Mouse (Mus musculus) layer of hippocampus, postnatal 14 days (tissue): ENCODE data around the gene Fbf1. TPM values are rescaled to one million over a fixed set of nuclear protein-coding genes. Genes with fewer than 3 reads are reported as not detected.

ENCODE experiments used
- DNase-seq, 2 experiments: peaks; one replicate each; pipeline ENCODE4 v3.0.0; 2021 to 2022; ENCODE audit warnings: low spot score in 2 of 2, mixed read lengths in 1 of 2
- long read RNA-seq, 2 experiments: library from polyadenylated mRNA; stranded (forward); transcript quantifications; one replicate each; pipeline ENCODE4 v2.0.0; 2021
- total RNA-seq, 2 experiments: library from RNA; stranded (reverse); gene quantifications; 2 replicates each; pipeline ENCODE4 v1.2.3; 2021

Fbf1 gene
- total RNA-seq = 100 to 1,000 TPM in 1 of 2 experiments, 10 to 100 TPM in 1; 87.9 to 102 TPM
- long read RNA-seq, experiment 1, full-length matches to known transcripts = 1 of 53 reads
- long read RNA-seq, experiment 1, partial matches to known transcripts = 34 of 53 reads
- long read RNA-seq, experiment 1, other reads (novel, unspliced or antisense) = 18 of 53 reads
- long read RNA-seq, experiment 2, full-length matches to known transcripts = 1 of 55 reads
- long read RNA-seq, experiment 2, partial matches to known transcripts = 33 of 55 reads
- long read RNA-seq, experiment 2, other reads (novel, unspliced or antisense) = 21 of 55 reads

- DNase-seq = peak; percentile 91 to 98
These were observed at the start of gene Fbf1 for GRCm38 (mm10) chr11:116167884-116168439. Gene Fbf1 (minus strand): TSS chr11:116168166.

- DNase-seq = no peak
These were observed 48.6 kb upstream of the Fbf1 start for GRCm38 (mm10) chr11:116216549-116216948.

- DNase-seq = no peak
These were observed 48.0 kb upstream of the Fbf1 start for GRCm38 (mm10) chr11:116215991-116216390.

- no peak for DNase-seq
These were observed 47.2 kb upstream of the Fbf1 start for GRCm38 (mm10) chr11:116215181-116215580.

GRCm38 (mm10) chr11:116213877-116214510, 46.0 kb upstream of the Fbf1 start:
- no peak for DNase-seq

GRCm38 (mm10) chr11:116212847-116213246, 44.9 kb upstream of the Fbf1 start:
- no peak for DNase-seq

- no peak for DNase-seq
These were observed 42.7 kb upstream of the Fbf1 start for GRCm38 (mm10) chr11:116210696-116211095.

- DNase-seq = no peak
These were observed 41.3 kb upstream of the Fbf1 start for GRCm38 (mm10) chr11:116209257-116209656.

GRCm38 (mm10) chr11:116208660-116209059, 40.7 kb upstream of the Fbf1 start:
- DNase-seq = no peak

GRCm38 (mm10) chr11:116206678-116207077, 38.7 kb upstream of the Fbf1 start:
- DNase-seq = no peak

GRCm38 (mm10) chr11:116203150-116203549, 35.2 kb upstream of the Fbf1 start:
- no peak for DNase-seq

- no peak for DNase-seq
These were observed 33.2 kb upstream of the Fbf1 start for GRCm38 (mm10) chr11:116201151-116201550.

GRCm38 (mm10) chr11:116198639-116199531, 30.9 kb upstream of the Fbf1 start, which contains the start of the genes Ten1 and Acox1:
Gene Ten1 (plus strand): TSS chr11:116198855.
Gene Acox1 (minus strand): TSS chr11:116199045.
- DNase-seq = peak; percentile 96 to 99

- no peak for DNase-seq
These were observed 30.2 kb upstream of the Fbf1 start for GRCm38 (mm10) chr11:116198132-116198531.

- DNase-seq = no peak
These were observed 29.6 kb upstream of the Fbf1 start for GRCm38 (mm10) chr11:116197584-116197906.

GRCm38 (mm10) chr11:116196866-116197583, 29.1 kb upstream of the Fbf1 start:
- no peak for DNase-seq

GRCm38 (mm10) chr11:116196336-116196735, 28.4 kb upstream of the Fbf1 start:
- DNase-seq = no peak

- DNase-seq = no peak
These were observed 27.3 kb upstream of the Fbf1 start for GRCm38 (mm10) chr11:116195252-116195651.

GRCm38 (mm10) chr11:116194619-116195018, 26.7 kb upstream of the Fbf1 start:
- no peak for DNase-seq

GRCm38 (mm10) chr11:116187226-116187930, 19.4 kb upstream of the Fbf1 start:
- DNase-seq = no peak
